Mouse (Mus musculus) heart, embryonic 15.5 days (tissue): ENCODE results near the gene Oser1. TPM values are rescaled to one million over a fixed set of nuclear protein-coding genes. Genes with fewer than 3 reads are reported as not detected.

ENCODE experiments used
- ATAC-seq: fragments of 200-750 bp; cut with Nextera tagmentation; replicated peaks from 2 replicates; pipeline ENCODE4 v1.8.0; 2017; ENCODE audit warnings: low read depth, moderate TSS enrichment; ENCODE audit not compliant: insufficient number of reproducible peaks, insufficient read depth, low FRiP score
- H3K27ac ChIP-seq: fragments of 300-500 bp; sonication (generic); 2 replicates; pipeline ENCODE4 v1.5.1; 2015; ENCODE audit warnings: mild to moderate bottlenecking, inconsistent platforms
- H3K27me3 ChIP-seq: fragments of 300-500 bp; sonication (generic); 2 replicates; pipeline ENCODE4 v1.6.1; 2015; ENCODE audit warnings: inconsistent platforms
- H3K36me3 ChIP-seq: fragments of 300-500 bp; sonication (generic); 2 replicates; pipeline ENCODE4 v1.6.1; 2015; ENCODE audit warnings: mild to moderate bottlenecking, inconsistent platforms
- H3K4me1 ChIP-seq: fragments of 300-500 bp; sonication (generic); replicated peaks from 2 replicates; pipeline ENCODE4 v1.6.1; 2015; ENCODE audit warnings: inconsistent platforms
- H3K4me2 ChIP-seq: fragments of 300-500 bp; sonication (generic); 2 replicates; pipeline ENCODE4 v1.6.1; 2015; ENCODE audit warnings: inconsistent platforms, mild to moderate bottlenecking, moderate library complexity
- H3K4me3 ChIP-seq: fragments of 300-500 bp; sonication (generic); 2 replicates; pipeline ENCODE4 v1.5.1; 2015; ENCODE audit warnings: mild to moderate bottlenecking, inconsistent platforms
- H3K9ac ChIP-seq: fragments of 300-500 bp; sonication (generic); 2 replicates; pipeline ENCODE4 v1.6.1; 2015; ENCODE audit warnings: mild to moderate bottlenecking, inconsistent platforms
- H3K9me3 ChIP-seq: fragments of 300-500 bp; sonication (generic); replicated peaks from 2 replicates; pipeline ENCODE4 v1.6.1; 2016; ENCODE audit warnings: inconsistent platforms
- WGBS: fragments of 180-500 bp; shearing (Covaris S2); methylation state at CpG from one replicate; pipeline ENCODE4 v1.1.7; 2015; ENCODE audit warnings: mixed read lengths; 5-methylcytosine and 5-hydroxymethylcytosine counted together
- polyA plus RNA-seq: library from polyadenylated mRNA; unstranded; fragments of >200 nt; fragmentation: Nextera tagmentation; extraction: Ambion mirVana; gene quantifications from 2 replicates; pipeline ENCODE4 v1.2.1, GENCODE M21; 2015

Oser1 gene
- 47.5 and 55.9 TPM in 2 replicates for polyA plus RNA-seq

DNA sequence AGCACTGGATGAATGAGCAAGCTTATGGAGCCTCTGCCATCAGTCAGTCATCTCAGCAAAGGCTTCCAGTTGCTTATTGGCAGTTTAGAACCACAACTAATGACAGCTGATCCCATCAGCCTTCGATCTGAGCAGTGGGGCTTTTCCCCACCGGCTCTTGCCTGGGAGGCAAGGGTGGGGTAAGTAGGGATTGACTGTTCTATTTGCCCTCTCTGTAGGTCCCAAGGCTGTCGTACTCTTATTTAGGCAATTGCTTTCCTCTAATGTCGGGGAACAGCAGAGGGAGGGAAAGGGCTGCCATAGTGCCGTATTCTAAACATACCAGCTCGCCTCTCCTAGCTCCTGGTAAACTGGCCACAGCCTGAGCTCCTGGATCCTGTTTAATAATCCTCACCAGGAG lies at the start of gene Oser1:
Oser1 (minus strand) TSS at position 101 of the 400 bp plus-strand sequence.
- H3K4me1 ChIP-seq, result peaks cover 15% of the 10 kb centered on the region
- 76% methylated on average over 6 of the region's 6 CpGs for WGBS
- no peak within 1 kb of the TSS for H3K4me2 ChIP-seq
- H3K27ac ChIP-seq, result no peak within 1 kb of the TSS
- H3K9ac ChIP-seq, result no peak within 1 kb of the TSS
- no peak for ATAC-seq
- no peaks in the 10 kb centered on the region for H3K27me3 ChIP-seq
- no peak within 1 kb of the TSS for H3K4me3 ChIP-seq
- no peaks in the 10 kb centered on the region for H3K9me3 ChIP-seq
- H3K36me3 ChIP-seq, result no peaks in the 10 kb centered on the region

DNA sequence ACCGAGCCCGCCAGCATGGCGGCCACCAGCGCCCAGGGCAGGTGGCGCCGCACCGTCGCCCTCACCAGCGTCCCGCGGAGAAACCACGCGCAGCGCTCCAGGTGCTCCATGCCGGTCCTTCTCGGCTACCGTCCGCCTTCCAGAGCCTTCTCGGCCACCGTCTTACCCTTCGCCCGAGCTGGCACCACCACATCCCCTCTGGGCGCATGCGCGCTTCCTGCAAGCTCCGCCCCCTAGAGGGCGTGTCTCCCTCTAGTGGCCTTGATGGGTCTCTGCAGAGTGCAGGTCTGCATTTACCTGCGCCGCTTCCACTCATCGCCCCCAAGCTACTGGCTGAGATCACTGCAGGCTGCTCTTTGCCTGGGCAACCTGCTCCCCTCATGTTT lies 48.0 kb upstream of the Oser1 start, which contains the start of gene Fitm2:
Fitm2 (minus strand) TSS at position 164 of the 386 bp plus-strand sequence.
- Histone ChIP-seq H3K4me2 (peak within 1 kb of the TSS; percentile 80), H3K4me1 (peaks cover 9% of the 10 kb centered on the region), H3K9me3 (no peaks in the 10 kb centered on the region), H3K9ac (peak within 1 kb of the TSS; percentile 86), H3K27me3 (no peaks in the 10 kb centered on the region), H3K36me3 (peaks cover 19% of the 10 kb centered on the region), H3K27ac (peak within 1 kb of the TSS; percentile 84), H3K4me3 (peak within 1 kb of the TSS; percentile 93)
- ATAC-seq, result peak; percentile 95
- under 1% methylated on average over 30 of the region's 30 CpGs for WGBS

DNA sequence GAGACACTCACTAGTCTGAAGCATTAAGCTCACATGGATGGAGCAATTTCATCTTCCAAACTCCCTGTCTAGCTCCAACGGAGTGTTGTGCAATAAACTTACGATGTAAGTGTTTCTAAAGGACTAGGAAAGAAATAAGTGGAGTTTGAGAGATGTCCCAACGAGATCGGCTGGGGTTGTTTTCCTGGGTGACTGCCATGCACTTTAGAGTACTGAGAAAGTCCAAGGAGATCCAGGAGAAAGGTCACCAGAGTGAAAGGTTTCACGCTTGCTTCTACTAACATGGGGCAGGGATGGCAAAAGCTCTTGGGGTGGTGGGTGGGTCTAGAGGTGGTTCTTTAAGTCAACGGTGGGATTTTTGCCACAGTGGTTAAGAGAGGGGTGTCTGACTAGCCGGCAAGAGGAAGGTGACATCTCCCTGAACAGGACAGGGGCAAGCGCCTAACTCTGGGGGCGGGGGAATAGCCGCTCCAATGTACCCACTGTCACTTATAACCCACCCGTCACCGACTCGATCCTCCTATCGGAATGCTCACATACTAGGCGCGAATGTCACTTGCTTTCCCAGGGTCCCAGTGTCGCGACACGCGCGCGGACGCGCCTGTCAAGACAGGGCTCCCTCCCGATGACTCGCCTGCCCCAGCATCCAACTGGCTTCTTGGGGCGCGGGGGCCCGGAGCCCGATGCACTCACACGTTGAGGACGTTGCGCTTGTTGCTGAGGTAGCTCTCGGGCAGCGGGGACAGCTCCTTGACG lies 47.4 kb upstream of the Oser1 start:
- ATAC-seq, result peak; percentile 65
- H3K27ac ChIP-seq, result peak overlapping the region; percentile 84

DNA sequence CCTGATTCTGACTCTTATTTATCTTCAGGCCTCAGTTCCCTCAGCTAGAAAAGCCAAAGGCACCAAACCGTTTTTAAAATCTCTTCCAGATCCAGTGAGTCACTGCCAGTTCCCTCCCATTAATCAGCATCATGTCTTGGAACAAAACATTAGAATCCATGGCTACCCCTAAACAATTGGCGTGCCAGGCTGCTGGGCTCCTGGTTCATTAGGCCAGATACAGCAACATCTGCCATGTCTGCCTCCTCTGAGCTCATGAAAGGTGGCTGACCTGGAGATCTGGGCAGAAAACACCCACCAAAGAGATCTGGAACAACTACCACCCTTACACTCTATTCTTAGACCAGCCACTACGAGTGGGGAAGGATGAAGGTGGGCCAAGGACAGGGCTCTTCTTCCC lies 46.6 kb upstream of the Oser1 start:
- WGBS, result 74% methylated on average over 3 of the region's 3 CpGs
- Histone ChIP-seq H3K4me1 (peaks cover 14% of the 10 kb centered on the region), H3K4me3 (peak overlapping the region; percentile 93), H3K27me3 (no peaks in the 10 kb centered on the region), H3K9me3 (no peaks in the 10 kb centered on the region), H3K4me2 (peak overlapping the region; percentile 80), H3K27ac (no peak overlapping the region), H3K36me3 (peaks cover 19% of the 10 kb centered on the region), H3K9ac (no peak overlapping the region)
- ATAC-seq, result no peak

More for the DNA sequence above, 47.4 kb upstream of the Oser1 start:
- Histone ChIP-seq H3K4me1 (peaks cover 11% of the 10 kb centered on the region), H3K27me3 (no peaks in the 10 kb centered on the region), H3K36me3 (peaks cover 19% of the 10 kb centered on the region), H3K9ac (peak overlapping the region; percentile 86), H3K4me2 (peak overlapping the region; percentile 80), H3K4me3 (peak overlapping the region; percentile 93), H3K9me3 (no peaks in the 10 kb centered on the region)
- 4% methylated on average over 36 of the region's 36 CpGs for WGBS

DNA sequence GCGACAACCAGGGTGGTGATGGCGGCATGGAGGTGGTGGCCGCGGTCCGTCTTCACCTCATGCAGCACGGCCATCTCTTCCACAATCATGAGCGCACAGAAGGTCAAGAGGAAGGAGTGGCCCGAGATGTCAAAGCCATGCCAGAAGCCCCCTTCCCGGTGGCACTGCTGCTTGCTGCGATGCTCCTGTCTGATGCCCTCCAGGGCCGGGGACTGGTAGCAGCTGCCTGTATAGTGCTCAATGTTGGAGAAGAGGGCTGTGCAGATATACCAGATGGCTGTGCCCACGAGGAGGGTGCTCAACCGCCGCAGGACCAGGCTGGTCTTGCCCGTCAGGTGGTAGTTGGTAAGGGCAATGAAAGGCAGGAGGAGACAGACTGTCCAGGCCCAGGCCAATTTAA lies 45.2 kb upstream of the Oser1 start:
- no peak overlapping the region for H3K4me3 ChIP-seq
- H3K36me3 ChIP-seq, result peaks cover 19% of the 10 kb centered on the region
- no peaks in the 10 kb centered on the region for H3K27me3 ChIP-seq
- peaks cover 26% of the 10 kb centered on the region for H3K4me1 ChIP-seq
- no peaks in the 10 kb centered on the region for H3K9me3 ChIP-seq
- WGBS, result 93% methylated on average over 15 of the region's 15 CpGs
- no peak overlapping the region for H3K9ac ChIP-seq
- H3K27ac ChIP-seq, result no peak overlapping the region
- no peak overlapping the region for H3K4me2 ChIP-seq
- ATAC-seq, result no peak

DNA sequence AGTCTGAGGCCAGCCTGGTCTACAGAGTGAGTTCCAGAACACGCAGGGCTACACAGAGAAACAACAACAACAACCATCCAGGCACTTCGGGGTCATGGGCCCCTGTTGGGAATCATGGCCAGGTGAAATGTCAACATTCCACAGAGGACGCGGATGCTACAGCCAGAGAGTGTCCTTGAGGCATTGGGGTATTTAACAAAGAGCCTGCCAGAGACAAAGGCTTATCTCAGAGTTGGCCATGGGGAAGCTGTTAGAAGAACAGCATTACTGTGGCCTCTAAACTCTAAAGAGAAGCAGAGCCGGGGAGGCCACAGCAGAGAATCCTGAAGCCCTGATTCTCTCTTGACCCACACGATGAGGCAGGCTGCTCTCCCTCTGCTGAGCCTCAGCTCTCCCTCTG lies 44.4 kb upstream of the Oser1 start:
- WGBS, result 80% methylated on average over 6 of the region's 6 CpGs
- Histone ChIP-seq H3K27ac (no peak overlapping the region), H3K4me2 (no peak overlapping the region), H3K4me3 (no peak overlapping the region), H3K4me1 (peaks cover 34% of the 10 kb centered on the region), H3K27me3 (no peaks in the 10 kb centered on the region), H3K9ac (no peak overlapping the region), H3K9me3 (no peaks in the 10 kb centered on the region), H3K36me3 (peaks cover 19% of the 10 kb centered on the region)
- no peak for ATAC-seq

DNA sequence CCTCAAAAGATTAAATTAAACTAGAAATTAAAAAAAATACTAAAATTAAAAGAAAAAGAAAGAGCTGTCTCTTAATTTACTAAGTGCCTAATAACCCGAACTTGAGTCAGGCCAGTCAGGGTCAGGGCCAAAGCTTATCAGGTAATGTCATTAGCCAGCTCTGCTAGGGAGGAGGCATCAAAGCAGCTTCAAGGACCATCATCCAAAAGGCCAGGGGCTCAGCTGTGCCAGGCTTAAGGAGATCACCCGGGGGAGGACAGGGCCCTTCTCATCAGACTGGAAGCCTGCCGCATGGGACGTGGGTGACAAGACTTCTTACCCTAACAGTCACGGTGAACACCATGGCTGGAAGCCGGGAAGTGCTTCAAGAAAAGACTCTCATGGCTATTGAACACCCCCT lies 43.1 kb upstream of the Oser1 start:
- H3K9ac ChIP-seq, result no peak overlapping the region
- no peaks in the 10 kb centered on the region for H3K9me3 ChIP-seq
- no peak overlapping the region for H3K4me2 ChIP-seq
- H3K27me3 ChIP-seq, result no peaks in the 10 kb centered on the region
- no peak overlapping the region for H3K4me3 ChIP-seq
- peaks cover 19% of the 10 kb centered on the region for H3K36me3 ChIP-seq
- H3K4me1 ChIP-seq, result peaks cover 46% of the 10 kb centered on the region
- WGBS, result 78% methylated on average over 6 of the region's 6 CpGs
- no peak for ATAC-seq
- no peak overlapping the region for H3K27ac ChIP-seq

DNA sequence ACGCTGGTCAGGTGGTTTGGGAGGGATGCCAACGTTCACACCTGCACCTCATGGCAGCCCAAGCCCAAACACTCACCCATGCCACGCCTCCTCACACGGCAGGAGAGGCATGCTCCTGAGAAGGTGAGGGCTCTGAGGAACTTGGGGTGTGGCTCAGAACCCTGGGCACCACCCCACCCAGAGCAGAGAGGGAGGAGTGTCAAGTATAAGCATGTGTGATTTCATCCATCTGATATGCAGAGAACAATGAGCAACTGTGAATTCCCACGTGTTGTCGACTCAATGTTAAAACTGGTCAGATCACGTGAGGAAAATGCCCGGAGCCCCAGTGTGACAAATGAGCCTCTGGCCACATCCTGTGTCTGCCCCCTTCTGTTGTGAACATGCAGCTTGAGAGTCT lies 42.3 kb upstream of the Oser1 start:
- Histone ChIP-seq H3K9ac (no peak overlapping the region), H3K4me1 (peaks cover 45% of the 10 kb centered on the region), H3K36me3 (peaks cover 19% of the 10 kb centered on the region), H3K4me3 (no peak overlapping the region), H3K9me3 (no peaks in the 10 kb centered on the region), H3K27me3 (no peaks in the 10 kb centered on the region), H3K4me2 (no peak overlapping the region), H3K27ac (no peak overlapping the region)
- 57% methylated on average over 8 of the region's 8 CpGs for WGBS
- ATAC-seq, result no peak

DNA sequence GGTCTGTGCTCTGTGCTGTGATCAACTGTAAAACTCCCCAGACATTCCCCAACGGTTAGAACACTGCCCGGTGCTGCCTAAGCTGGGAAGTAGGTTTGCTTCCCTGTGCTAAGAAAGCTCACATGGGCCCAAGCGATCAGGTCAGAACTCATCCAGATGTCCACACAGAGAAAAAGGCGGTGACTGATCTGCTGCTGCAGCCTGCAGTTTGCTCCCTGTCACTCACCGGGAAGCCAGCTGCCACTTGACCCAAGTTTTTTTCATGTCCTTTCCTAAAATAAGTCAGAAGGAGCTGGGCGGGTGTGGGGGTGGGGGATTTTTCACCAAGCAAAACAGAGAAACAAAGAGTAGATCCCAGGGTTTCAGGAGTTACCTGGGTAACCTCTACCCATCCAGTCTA lies 40.1 kb upstream of the Oser1 start:
- H3K27ac ChIP-seq, result peak overlapping the region; percentile 74

DNA sequence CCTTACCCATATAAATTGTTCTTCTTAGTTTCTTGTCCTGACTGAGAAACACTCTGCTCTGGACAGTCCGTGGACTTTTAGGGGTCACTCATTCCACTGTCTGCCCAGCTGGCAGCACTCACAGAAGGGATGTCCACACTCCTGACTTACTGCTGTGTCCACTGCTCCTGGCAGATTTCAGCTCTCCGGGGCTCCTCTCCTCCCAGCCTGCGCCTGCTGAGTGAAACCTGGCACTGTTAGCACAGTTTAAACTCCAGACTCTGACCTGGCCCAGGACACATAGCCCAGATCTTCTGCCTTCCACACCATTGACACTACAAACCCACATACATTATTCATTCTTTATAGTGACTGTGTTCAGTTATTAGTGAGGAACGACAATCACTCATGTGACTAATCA lies 39.5 kb upstream of the Oser1 start:
- Histone ChIP-seq H3K9ac (peak overlapping the region; percentile 8; the same call in 1 of the 2 replicates), H3K36me3 (peaks cover 14% of the 10 kb centered on the region), H3K4me1 (peaks cover 42% of the 10 kb centered on the region), H3K27ac (peak overlapping the region; percentile 74), H3K4me3 (no peak overlapping the region), H3K27me3 (peaks cover 3% of the 10 kb centered on the region), H3K4me2 (0 out of 2 replicates have a peak overlapping the region, but pooled peaks have one; percentile 7), H3K9me3 (no peaks in the 10 kb centered on the region)
- WGBS, result 36% methylated on average over 4 of the region's 4 CpGs
- ATAC-seq, result no peak

More for the DNA sequence above, 40.1 kb upstream of the Oser1 start:
- H3K4me2 ChIP-seq, result 0 out of 2 replicates have a peak overlapping the region, but pooled peaks have one; percentile 7
- peaks cover 19% of the 10 kb centered on the region for H3K36me3 ChIP-seq
- no peaks in the 10 kb centered on the region for H3K27me3 ChIP-seq
- 38% methylated on average over 6 of the region's 6 CpGs for WGBS
- H3K4me1 ChIP-seq, result peaks cover 37% of the 10 kb centered on the region
- ATAC-seq, result 0 out of 2 replicates have a peak, but pooled peaks have one; percentile 21
- no peaks in the 10 kb centered on the region for H3K9me3 ChIP-seq
- H3K9ac ChIP-seq, result peak overlapping the region; percentile 8; the same call in 1 of the 2 replicates
- no peak overlapping the region for H3K4me3 ChIP-seq

DNA sequence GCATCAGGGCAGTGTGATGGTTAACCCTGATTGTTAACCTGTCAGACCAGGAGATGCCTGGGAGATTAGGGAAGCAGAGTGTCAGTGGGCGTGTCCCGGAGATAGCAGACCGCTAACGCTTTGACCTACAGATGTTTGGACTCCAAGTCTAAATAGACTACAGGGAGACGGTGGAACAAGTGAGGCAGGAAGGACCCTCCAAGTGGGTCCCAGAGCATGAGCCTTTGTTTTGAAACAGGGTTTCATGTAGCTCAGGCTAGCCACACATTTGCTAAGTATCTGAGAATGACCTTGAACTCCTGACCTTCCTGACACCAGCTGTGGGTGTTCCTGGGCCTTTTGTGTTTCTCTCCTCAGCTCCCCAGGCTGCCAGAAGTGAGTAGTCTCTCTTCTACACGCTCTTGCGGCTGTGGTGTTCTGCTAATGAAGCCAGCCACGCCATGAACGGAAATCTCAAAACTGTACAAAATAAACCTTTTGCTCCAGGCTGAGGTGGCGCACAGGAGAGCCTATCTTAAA lies 38.8 kb upstream of the Oser1 start:
- Histone ChIP-seq H3K9ac (no peak overlapping the region), H3K36me3 (peaks cover 7% of the 10 kb centered on the region), H3K4me3 (no peak overlapping the region), H3K4me2 (no peak overlapping the region), H3K4me1 (peaks cover 48% of the 10 kb centered on the region), H3K27me3 (peaks cover 10% of the 10 kb centered on the region), H3K27ac (no peak overlapping the region), H3K9me3 (no peaks in the 10 kb centered on the region)
- no peak for ATAC-seq
- 48% methylated on average over 10 of the region's 10 CpGs for WGBS
